Mouse (Mus musculus): Measurements from ENCODE around the gene Kcnk13.

DNA sequence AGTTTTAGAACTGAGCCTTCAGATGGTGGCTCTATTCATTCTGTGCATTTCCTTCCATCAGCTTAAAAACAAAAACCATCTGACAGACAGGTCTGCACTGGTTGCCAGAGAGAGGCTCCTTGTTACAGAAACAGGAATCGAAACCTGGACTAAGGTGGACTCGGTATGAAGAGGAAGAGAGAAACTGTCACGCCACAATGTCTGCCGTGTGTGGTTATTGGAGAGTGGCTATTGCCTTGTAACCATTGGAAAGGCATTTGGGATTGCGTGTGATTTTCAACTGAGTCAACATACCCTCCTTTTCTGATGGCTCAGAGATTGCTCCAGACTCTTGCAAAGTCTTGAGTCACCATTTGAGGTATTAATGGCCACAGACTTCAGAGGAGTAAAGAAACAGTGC is 22.5 kb downstream of the Kcnk13 start:
- TF ChIP-seq CTCF (IDR thresholded peaks at IDR 0.05; ENCODE audit: low read depth) = no peak
- TF ChIP-seq EP300 (optimal IDR thresholded peaks at IDR 0.05) = no peak
